Mouse (Mus musculus): ENCODE measurements around the gene Mbd3.
A peak's percentile ranks its signal among the peaks of the same experiment; 100 is the strongest.

Mbd3 gene

GRCm38 (mm10) chr10:80423562-80423961 is 24.2 kb upstream of the Mbd3 start:
- DNase-seq (ENCODE audit: low spot score) = no peak

GRCm38 (mm10) chr10:80421651-80422472 is 22.5 kb upstream of the Mbd3 start:
- no peak for DNase-seq (ENCODE audit: low spot score)

GRCm38 (mm10) chr10:80421208-80421607 is 21.9 kb upstream of the Mbd3 start:
- DNase-seq (ENCODE audit: low spot score) = no peak

- DNase-seq (ENCODE audit: low spot score) = no peak
These were observed 21.4 kb upstream of the Mbd3 start for GRCm38 (mm10) chr10:80420729-80421128.

GRCm38 (mm10) chr10:80419419-80419818 is 20.1 kb upstream of the Mbd3 start:
- DNase-seq (ENCODE audit: low spot score) = no peak

- DNase-seq (ENCODE audit: low spot score) = no peak
These were observed 19.0 kb upstream of the Mbd3 start for GRCm38 (mm10) chr10:80418311-80418710.

- DNase-seq (ENCODE audit: low spot score) = no peak
These were observed 18.5 kb upstream of the Mbd3 start for GRCm38 (mm10) chr10:80417841-80418240.

- DNase-seq (ENCODE audit: low spot score) = no peak
These were observed 18.0 kb upstream of the Mbd3 start for GRCm38 (mm10) chr10:80417371-80417770.

GRCm38 (mm10) chr10:80415566-80415965 is 16.2 kb upstream of the Mbd3 start:
- no peak for DNase-seq (ENCODE audit: low spot score)

- peak; percentile 69 for DNase-seq (ENCODE audit: low spot score)
These were observed 13.5 kb upstream of the Mbd3 start for GRCm38 (mm10) chr10:80412656-80413541.

- no peak for DNase-seq (ENCODE audit: low spot score)
These were observed 8.6 kb upstream of the Mbd3 start for GRCm38 (mm10) chr10:80407924-80408323.

- DNase-seq (ENCODE audit: low spot score) = peak; percentile 92
These were observed 7.5 kb upstream of the Mbd3 start, which contains the start of gene Uqcr11 for GRCm38 (mm10) chr10:80406684-80407501. Gene Uqcr11 (minus strand): TSS chr10:80406830.

GRCm38 (mm10) chr10:80405481-80406173 is 6.3 kb upstream of the Mbd3 start:
- no peak for DNase-seq (ENCODE audit: low spot score)

- no peak for DNase-seq (ENCODE audit: low spot score)
These were observed 3.8 kb upstream of the Mbd3 start for GRCm38 (mm10) chr10:80403044-80403692.

- DNase-seq (ENCODE audit: low spot score) = no peak
These were observed 1.4 kb upstream of the Mbd3 start for GRCm38 (mm10) chr10:80400704-80401161.

- DNase-seq (ENCODE audit: low spot score) = no peak
These were observed 788 bp upstream of the Mbd3 start for GRCm38 (mm10) chr10:80399973-80400703.

GRCm38 (mm10) chr10:80398719-80399190 is 595 bp downstream of the Mbd3 start:
- DNase-seq (ENCODE audit: low spot score) = peak; percentile 98

- DNase-seq (ENCODE audit: low spot score) = no peak
These were observed 1.2 kb downstream of the Mbd3 start for GRCm38 (mm10) chr10:80398174-80398535.

GRCm38 (mm10) chr10:80397524-80398173 is 1.7 kb downstream of the Mbd3 start:
- no peak for DNase-seq (ENCODE audit: low spot score)
